Mouse (Mus musculus) gastrocnemius, postnatal 36 days (tissue): ENCODE data around the gene Snn. TPM values are rescaled to one million over a fixed set of nuclear protein-coding genes. Genes with fewer than 3 reads are reported as not detected.

Source experiments
- DNase-seq, 2 experiments: peaks; one replicate each; pipeline ENCODE4 v3.0.0; 2022
- intact Hi-C: fragments of 180-260 bp; cut with DNase I; formaldehyde crosslinking; loops from one replicate; pipeline ENCODE4 v1.15.1; 2025
- total RNA-seq, 2 experiments: library from RNA; stranded (reverse); gene quantifications; 2 replicates each; pipeline ENCODE4 v1.2.3; 2021

Gene Snn
- total RNA-seq, 2 experiments from 2014 or later, result 3.1 to 3.7 TPM

GRCm38 (mm10) chr16:11040603-11041002, 20.1 kb upstream of the Snn start:
- intact Hi-C loops, result no loop called here
- no peak for DNase-seq

DNA sequence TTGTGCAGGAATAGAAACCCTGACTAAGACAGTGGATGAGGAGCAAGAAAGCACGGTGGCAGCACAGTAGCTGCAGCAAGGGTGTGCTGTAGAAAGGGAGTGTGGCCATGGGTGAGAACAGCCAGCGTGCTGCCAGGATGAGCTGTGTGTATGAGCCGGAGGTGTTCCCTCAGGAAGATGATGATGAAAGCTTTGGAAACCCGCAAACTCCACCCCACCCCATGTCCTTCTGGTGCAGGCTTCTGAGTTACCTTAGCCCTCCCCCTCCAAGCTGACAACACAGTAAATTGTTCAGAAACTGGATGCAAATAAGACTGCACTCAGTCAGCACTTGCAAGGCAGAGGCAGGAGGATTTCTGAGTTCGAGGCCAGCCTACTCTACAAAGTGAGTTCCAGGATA, 17.5 kb upstream of the Snn start:
- intact Hi-C loops, result no loop called here
- DNase-seq, result no peak

GRCm38 (mm10) chr16:11046437-11046836, 14.3 kb upstream of the Snn start:
- intact Hi-C loops, result no loop called here
- no peak for DNase-seq

DNA sequence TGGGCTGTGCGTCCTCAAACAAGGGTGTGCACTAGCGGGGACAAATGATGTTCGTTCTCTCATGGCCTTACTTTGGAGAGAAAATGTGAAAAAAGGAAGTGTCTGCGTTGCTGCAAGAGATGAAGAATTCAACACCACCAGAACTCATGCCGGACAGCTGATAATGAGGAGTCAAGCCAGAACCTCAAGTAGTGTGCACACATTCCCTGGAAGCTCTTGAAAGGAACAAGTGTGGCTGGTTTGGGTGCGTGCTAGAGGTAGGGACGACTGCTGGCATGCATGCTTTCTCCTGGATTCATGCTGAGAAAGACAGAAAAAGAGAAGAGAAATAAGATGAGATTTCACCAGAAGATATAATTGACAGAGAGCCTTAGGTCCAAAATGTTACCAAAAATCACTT, 13.6 kb upstream of the Snn start:
- intact Hi-C loops, result no loop called here
- no peak for DNase-seq

DNA sequence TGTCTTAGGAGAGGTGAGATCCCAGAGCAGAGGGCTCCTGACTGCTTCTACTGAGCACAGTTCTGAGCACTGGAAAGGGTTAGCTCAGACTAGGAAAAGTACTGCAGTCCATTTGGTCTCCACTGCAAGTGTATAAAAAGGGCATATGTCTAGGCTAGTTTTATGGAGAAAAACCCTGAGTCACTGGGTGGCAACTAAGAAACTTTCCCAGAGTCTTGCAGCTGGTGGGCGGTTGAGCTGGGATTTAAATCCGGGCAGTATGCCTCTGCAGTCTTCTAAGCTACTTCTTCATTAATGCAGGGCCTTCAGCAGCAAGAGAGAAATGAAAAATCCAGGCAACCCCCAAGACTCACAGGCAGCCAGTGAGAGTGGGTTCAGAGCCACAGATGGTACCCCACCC, 10.5 kb upstream of the Snn start:
- intact Hi-C loops, result no loop called here
- DNase-seq, result no peak

DNA sequence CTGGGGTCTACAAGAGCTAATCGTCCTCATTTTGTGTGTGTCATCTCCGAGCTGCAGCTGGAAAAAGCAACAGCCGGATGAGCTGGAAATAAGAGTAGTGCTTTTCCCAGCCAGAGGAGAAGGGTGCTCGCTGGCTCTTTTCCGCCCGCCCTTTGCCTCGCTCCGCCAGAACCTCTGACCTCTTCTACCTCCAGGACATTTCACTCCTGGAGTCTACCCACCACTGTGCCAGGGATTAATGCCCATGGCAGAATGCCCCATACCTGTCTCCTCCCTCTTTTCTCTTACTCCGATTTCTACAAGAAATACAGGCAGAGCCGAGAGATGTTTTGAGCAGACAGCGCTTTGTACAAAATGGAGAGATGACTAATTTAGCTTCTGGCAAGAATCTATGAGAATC, 9.6 kb upstream of the Snn start:
- intact Hi-C loops, result no loop called here
- DNase-seq, result no peak

- no peak for DNase-seq
- intact Hi-C loops, result no loop called here
These were observed 6.3 kb upstream of the Snn start for GRCm38 (mm10) chr16:11054409-11054808.

DNA sequence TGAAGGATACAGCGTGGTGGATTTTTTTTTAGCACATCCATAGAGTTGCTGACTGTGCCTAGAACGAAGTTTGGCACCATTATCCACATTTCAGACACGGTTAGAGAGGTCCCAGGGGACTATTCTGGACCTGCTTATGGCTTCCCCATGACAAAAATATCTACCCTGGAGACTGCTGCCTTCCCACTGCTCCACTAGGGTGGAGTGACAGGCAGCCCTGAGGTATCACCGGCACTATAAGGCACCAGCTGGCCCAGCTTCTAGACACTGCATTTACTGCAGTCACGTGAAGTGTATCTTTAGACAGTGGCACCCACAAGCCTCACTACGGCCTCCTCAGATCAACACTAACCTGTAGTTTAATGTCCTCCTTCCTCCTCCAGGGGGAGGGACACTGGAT, 5.9 kb upstream of the Snn start:
- intact Hi-C loops, result no loop called here
- no peak for DNase-seq

DNA sequence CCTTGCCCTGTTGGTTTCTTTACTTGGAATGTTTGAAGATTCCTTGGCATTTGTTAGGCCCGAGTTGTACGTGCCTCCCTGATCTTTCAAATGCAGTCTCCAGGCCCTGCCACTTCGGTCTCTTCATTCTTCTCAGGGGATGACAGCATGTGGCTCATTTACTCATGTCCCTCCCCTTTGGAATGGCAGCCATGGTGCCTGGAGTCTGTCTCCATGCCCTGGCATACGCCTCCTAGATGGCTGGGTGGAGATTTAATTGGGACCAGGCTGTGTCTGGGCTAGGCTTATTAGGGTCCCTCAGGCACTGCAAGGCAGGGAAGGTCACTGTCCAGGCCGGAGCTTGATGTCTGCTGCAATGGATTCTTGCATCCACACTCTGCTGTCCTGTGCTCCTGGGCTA, 4.8 kb upstream of the Snn start:
- no peak for DNase-seq
- intact Hi-C loops, result no loop called here

DNA sequence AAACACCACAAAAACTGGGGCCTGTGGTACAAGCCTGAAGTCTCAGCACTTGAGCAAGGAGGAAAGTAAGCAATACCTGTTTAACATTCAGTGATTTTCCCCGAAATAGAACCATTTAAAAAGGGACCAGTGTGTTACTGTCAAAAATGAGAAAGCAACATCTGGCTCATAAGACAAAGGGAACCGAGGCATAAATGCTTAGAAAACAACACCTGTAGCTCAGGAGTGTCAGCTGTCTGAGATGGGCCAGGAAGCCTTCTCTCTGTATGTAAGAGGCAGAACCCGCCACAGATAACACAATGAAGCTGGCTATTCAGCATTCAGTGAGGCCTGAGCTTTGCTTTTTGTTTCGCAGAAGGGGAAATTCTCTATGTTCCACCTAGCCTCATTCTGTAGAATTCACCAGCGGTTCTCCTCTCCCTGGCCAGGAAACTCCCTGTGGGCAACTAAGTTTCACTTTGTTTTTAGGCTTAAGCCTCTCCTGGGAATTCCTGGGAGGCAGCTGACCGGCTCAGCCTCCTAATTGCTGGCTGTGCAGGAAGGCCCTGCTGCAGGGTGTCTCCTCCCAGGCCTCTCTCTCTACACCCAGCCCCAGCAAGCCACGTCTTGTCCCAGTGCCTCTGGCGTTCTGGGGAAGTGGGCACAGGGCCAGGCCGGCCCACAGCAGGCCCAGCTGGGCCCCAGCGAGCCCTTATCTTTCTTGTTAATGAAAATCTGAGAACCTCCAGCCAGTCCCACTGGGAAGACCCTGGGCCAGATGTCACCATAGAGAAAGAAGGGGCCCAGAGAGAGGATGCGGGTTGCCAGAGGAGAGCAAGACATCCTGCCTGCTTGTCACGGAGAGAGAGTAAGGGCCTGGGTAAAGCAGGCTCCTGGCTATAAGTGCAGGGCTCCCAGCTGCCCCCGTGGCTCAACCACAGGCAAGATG, 2.3 kb downstream of the Snn start:
- intact Hi-C loops, result no loop called here
- DNase-seq, result peak; percentile 75 to 80

- intact Hi-C loops, result no loop called here
- DNase-seq, result no peak
These were observed 3.6 kb downstream of the Snn start for GRCm38 (mm10) chr16:11064341-11064740.

DNA sequence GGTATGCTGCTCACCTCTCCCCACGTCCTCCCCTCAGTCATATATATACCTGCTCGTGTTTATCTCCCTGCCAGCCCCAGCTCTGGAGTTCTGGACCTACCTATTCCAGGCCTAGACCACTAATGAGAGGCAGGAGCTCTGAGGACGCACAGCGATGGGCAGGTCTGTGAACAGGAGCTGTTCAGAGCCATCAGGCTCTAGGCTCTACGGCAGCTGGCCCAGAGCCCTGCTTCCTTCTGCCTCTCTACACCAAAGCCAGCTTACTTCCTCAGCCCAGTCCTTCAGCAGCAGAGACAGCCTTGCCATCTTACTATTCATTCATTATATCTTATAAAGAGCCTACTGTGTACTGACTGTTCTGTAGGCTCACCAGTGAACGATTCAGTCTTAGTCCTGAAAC, 4.0 kb downstream of the Snn start:
- intact Hi-C loops, result no loop called here
- no peak for DNase-seq

GRCm38 (mm10) chr16:11065431-11065830, 4.7 kb downstream of the Snn start:
- intact Hi-C loops, result no loop called here
- no peak for DNase-seq

GRCm38 (mm10) chr16:11066029-11066832, 5.5 kb downstream of the Snn start, which contains the start of gene Litaf:
TSS of gene Litaf (minus strand) at chr16:11066157.
- DNase-seq, result peak; percentile 93 to 98
- intact Hi-C loops, result no loop called here

GRCm38 (mm10) chr16:11066833-11067191, 6.1 kb downstream of the Snn start:
- intact Hi-C loops, result no loop called here
- peak in 1 of 2 experiments; percentile 39 for DNase-seq

- intact Hi-C loops, result no loop called here
- no peak for DNase-seq
These were observed 7.9 kb downstream of the Snn start for GRCm38 (mm10) chr16:11068666-11069065.

- no peak for DNase-seq
- intact Hi-C loops, result no loop called here
These were observed 8.5 kb downstream of the Snn start for GRCm38 (mm10) chr16:11069271-11069670.

GRCm38 (mm10) chr16:11069710-11070420, 9.1 kb downstream of the Snn start:
- intact Hi-C loops, result no loop called here
- no peak for DNase-seq

DNA sequence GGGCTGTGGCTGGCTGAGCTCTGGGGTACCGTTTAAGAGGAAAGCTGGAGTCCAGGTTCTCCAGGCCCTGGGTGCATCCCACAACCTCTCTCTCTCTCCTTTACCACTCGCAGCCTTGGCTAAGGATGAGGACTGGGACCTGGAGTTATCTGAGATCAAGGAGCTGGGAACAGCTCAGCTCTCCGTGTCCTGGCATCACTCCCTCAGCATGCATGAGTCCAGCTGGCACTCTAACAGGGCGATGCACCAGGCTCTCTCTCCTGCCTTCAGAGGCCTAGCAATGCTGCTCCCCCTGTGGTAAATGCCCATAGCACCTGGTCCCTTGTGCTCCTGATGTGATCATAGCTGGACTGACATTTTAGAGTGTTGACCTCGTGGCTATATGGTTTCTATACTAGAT, 10.4 kb downstream of the Snn start:
- intact Hi-C loops, result no loop called here
- peak; percentile 46 to 57 for DNase-seq

DNA sequence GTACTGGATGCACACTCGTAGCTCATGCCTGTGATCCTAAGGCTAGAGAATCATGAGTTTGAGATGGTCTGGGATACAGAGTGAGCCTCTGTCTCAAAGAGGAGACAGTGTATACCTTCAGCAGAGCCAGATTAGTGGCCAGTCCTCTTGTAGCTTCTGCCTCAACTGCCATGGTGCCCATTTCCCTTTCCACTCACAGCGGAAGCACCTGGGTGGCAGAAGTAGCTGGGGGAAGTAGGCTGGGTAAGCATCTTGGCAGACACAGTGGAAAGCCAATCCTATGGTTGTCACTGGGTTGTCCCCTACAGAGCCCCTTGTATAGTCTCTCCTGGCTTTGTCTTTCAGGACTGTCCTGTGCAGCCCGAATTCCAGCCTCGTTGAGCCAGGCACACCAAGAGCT, 11.1 kb downstream of the Snn start:
- no peak for DNase-seq
- intact Hi-C loops, result no loop called here

- intact Hi-C loops, result no loop called here
These were observed 11.7 kb downstream of the Snn start for GRCm38 (mm10) chr16:11072454-11072853.

More at GRCm38 (mm10) chr16:11072454-11072853, 11.7 kb downstream of the Snn start:
- no peak for DNase-seq
